Mouse (Mus musculus): ENCODE measurements around the gene Nav1. TPM values are rescaled to one million over a fixed set of nuclear protein-coding genes. Genes with fewer than 3 reads are reported as not detected.

The Nav1 gene
- polyA plus RNA-seq, 1 experiment = not detected

- H3K4me3 ChIP-seq (ENCODE audit: insufficient read depth, low read depth, low read length) = no peak overlapping the region
- peaks cover 45% of the 10 kb centered on the region for H3K4me1 ChIP-seq (ENCODE audit: control insufficient read depth, insufficient read depth, low read length)
- no peak for TF ChIP-seq POLR2A (IDR thresholded peaks at IDR 0.05; ENCODE audit: insufficient read depth, low read depth, low read length)
- 74% methylated on average over 3 of the region's 3 CpGs for WGBS
- no peak overlapping the region for H3K27ac ChIP-seq (ENCODE audit: insufficient read depth, low read depth, low read length)
Observed at GRCm38 (mm10) chr1:135579111-135579510, 28.0 kb downstream of the Nav1 start.

- Histone ChIP-seq H3K4me3 (ENCODE audit: insufficient read depth, low read depth, low read length) (no peak overlapping the region), H3K27ac (ENCODE audit: insufficient read depth, low read depth, low read length) (no peak overlapping the region), H3K4me1 (ENCODE audit: control insufficient read depth, insufficient read depth, low read length) (peaks cover 42% of the 10 kb centered on the region)
- TF ChIP-seq CTCF (IDR thresholded peaks at IDR 0.05; ENCODE audit: insufficient read depth, low read depth, low read length) (no peak), POLR2A (IDR thresholded peaks at IDR 0.05; ENCODE audit: insufficient read depth, low read depth, low read length) (no peak)
- WGBS = 58% methylated on average over 2 of the region's 2 CpGs
Observed at GRCm38 (mm10) chr1:135577793-135578192, 29.3 kb downstream of the Nav1 start.

- H3K27ac ChIP-seq (ENCODE audit: insufficient read depth, low read depth, low read length) = no peak overlapping the region
- H3K4me3 ChIP-seq (ENCODE audit: insufficient read depth, low read depth, low read length) = no peak overlapping the region
- TF ChIP-seq CTCF (IDR thresholded peaks at IDR 0.05; ENCODE audit: insufficient read depth, low read depth, low read length) (no peak), POLR2A (IDR thresholded peaks at IDR 0.05; ENCODE audit: insufficient read depth, low read depth, low read length) (no peak)
- WGBS = 93% methylated on average over 1 of the region's 1 CpGs
- peaks cover 23% of the 10 kb centered on the region for H3K4me1 ChIP-seq (ENCODE audit: control insufficient read depth, insufficient read depth, low read length)
Observed at GRCm38 (mm10) chr1:135575393-135575792, 31.7 kb downstream of the Nav1 start.

DNA sequence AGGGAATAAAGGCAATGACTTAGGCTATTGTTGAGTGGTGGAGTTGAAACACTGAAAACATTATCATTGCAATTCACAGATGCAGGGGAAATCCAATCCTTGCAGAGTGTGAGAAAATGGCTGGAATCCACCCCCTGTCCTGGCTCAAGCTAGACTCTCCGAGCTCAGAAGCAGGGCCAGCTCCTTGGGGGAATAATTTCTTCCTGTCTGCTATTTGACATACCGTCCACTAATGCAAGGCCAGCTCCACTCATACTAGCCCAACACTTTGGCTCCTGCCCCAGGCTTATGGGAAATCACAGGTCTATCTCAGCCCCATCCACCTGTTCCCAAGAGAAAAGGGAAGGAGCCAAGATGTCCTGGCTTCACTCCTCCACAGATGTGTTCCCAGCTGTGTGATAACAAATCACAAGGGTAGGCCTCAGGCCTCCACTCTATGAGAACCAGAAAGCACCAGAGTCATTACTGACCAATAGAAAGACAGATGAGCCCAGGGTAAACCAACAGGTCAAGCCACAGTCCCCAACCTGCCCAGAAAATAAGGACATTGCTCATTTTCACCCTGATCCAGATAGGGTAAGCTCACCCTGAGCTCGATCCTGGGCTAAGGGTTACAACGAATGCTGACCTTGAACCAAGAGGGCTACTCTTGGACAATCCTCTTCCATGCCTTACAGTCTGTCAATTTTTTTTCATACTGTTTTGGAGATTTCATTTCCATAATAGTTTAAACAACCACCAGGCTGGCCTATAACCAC lies 32.5 kb downstream of the Nav1 start:
- WGBS = 74% methylated on average over 4 of the region's 4 CpGs

DNA sequence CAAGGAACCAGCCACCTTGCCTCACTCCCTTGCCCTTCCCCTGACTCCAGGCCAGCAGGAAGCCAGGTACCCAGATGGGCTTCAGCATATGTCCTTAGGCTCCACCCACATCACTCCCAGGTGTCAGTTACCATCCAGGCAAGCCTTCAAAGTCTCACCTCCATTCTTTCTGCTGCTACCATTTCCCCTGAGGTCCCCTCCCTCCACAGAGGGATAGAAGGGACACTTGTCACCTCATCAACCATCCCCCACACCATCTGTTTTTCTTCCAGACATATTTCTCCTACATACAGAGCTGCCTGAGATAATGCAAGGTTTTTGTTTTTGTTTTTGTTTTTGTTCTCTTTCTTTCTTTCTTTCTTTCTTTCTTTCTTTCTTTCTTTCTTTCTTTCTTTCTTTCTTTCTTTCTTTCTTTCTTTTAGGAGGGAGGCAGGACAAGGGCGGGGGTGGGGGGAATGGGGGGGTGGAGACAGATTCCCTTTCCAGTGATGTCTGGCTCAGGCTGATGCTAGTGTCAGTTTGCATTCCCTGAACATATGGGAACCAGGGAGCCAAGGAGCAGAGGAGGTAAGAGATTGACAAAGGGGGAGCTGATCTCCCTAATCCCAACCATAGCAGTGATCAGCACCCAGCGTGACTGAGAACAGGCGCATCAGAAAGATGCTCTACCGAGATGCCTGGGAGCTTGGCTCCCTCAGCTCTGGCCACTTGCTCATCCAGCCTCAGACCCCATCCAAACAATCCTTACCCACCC lies 34.8 kb downstream of the Nav1 start:
- Histone ChIP-seq H3K27ac (ENCODE audit: insufficient read depth, low read depth, low read length) (no peak overlapping the region), H3K4me1 (ENCODE audit: control insufficient read depth, insufficient read depth, low read length) (peaks cover 20% of the 10 kb centered on the region), H3K4me3 (ENCODE audit: insufficient read depth, low read depth, low read length) (no peak overlapping the region)
- 66% methylated on average over 4 of the region's 4 CpGs for WGBS
- no peak for TF ChIP-seq CTCF (IDR thresholded peaks at IDR 0.05; ENCODE audit: insufficient read depth, low read depth, low read length)
- TF ChIP-seq POLR2A (IDR thresholded peaks at IDR 0.05; ENCODE audit: insufficient read depth, low read depth, low read length) = no peak

More for the DNA sequence above, 32.5 kb downstream of the Nav1 start:
- TF ChIP-seq POLR2A (IDR thresholded peaks at IDR 0.05; ENCODE audit: insufficient read depth, low read depth, low read length) = no peak
- no peak for TF ChIP-seq CTCF (IDR thresholded peaks at IDR 0.05; ENCODE audit: insufficient read depth, low read depth, low read length)
- Histone ChIP-seq H3K27ac (ENCODE audit: insufficient read depth, low read depth, low read length) (no peak overlapping the region), H3K4me3 (ENCODE audit: insufficient read depth, low read depth, low read length) (no peak overlapping the region), H3K4me1 (ENCODE audit: control insufficient read depth, insufficient read depth, low read length) (peaks cover 17% of the 10 kb centered on the region)

DNA sequence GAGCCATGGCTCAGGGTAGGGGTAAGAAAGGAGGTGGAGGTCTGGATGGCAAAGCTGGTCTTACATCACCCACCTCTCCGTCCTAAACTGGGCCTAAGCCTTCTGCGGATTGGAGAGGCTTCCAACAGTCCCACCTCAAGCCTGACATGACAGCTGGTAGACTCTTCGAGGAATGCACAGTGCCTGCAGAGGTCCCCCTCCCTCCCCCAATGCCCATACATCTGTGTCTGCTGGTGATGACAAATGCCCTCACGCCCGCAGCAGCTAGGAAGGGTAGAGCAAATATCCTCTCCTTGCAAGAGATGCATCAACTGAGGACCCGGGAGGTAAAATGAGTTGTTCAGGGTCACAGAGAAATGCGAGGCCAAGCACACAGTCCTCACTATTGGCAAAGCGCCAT lies 39.0 kb downstream of the Nav1 start:
- TF ChIP-seq CTCF (IDR thresholded peaks at IDR 0.05; ENCODE audit: insufficient read depth, low read depth, low read length) (no peak), POLR2A (IDR thresholded peaks at IDR 0.05; ENCODE audit: insufficient read depth, low read depth, low read length) (no peak)
- Histone ChIP-seq H3K4me1 (ENCODE audit: control insufficient read depth, insufficient read depth, low read length) (peaks cover 42% of the 10 kb centered on the region), H3K27ac (ENCODE audit: insufficient read depth, low read depth, low read length) (no peak overlapping the region), H3K4me3 (ENCODE audit: insufficient read depth, low read depth, low read length) (no peak overlapping the region)
- WGBS = 85% methylated on average over 8 of the region's 8 CpGs

GRCm38 (mm10) chr1:135566611-135567010 lies 40.5 kb downstream of the Nav1 start:
- WGBS = 26% methylated on average over 7 of the region's 7 CpGs

GRCm38 (mm10) chr1:135565775-135566174 lies 41.3 kb downstream of the Nav1 start:
- 50% methylated on average over 5 of the region's 5 CpGs for WGBS
- Histone ChIP-seq H3K27ac (ENCODE audit: insufficient read depth, low read depth, low read length) (no peak overlapping the region; the same call in 1 of the 2 replicates), H3K4me3 (ENCODE audit: insufficient read depth, low read depth, low read length) (no peak overlapping the region), H3K4me1 (ENCODE audit: control insufficient read depth, insufficient read depth, low read length) (peaks cover 52% of the 10 kb centered on the region)
- TF ChIP-seq CTCF (IDR thresholded peaks at IDR 0.05; ENCODE audit: insufficient read depth, low read depth, low read length) (no peak), POLR2A (IDR thresholded peaks at IDR 0.05; ENCODE audit: insufficient read depth, low read depth, low read length) (no peak)

More at GRCm38 (mm10) chr1:135566611-135567010, 40.5 kb downstream of the Nav1 start:
- Histone ChIP-seq H3K4me3 (ENCODE audit: insufficient read depth, low read depth, low read length) (no peak overlapping the region), H3K27ac (ENCODE audit: insufficient read depth, low read depth, low read length) (no peak overlapping the region), H3K4me1 (ENCODE audit: control insufficient read depth, insufficient read depth, low read length) (peaks cover 44% of the 10 kb centered on the region)
- TF ChIP-seq CTCF (IDR thresholded peaks at IDR 0.05; ENCODE audit: insufficient read depth, low read depth, low read length) = no peak
